Mouse (Mus musculus) hindbrain, embryonic 14.5 days (tissue): ENCODE results near the gene Nxf2. TPM values are rescaled to one million over a fixed set of nuclear protein-coding genes. Genes with fewer than 3 reads are reported as not detected.

ENCODE experiments used
- ATAC-seq: fragments of 200-750 bp; cut with Nextera tagmentation; 2 replicates; pipeline ENCODE4 v1.8.0; 2017; ENCODE audit warnings: moderate number of reproducible peaks, mild to moderate bottlenecking, moderate TSS enrichment, moderate library complexity; ENCODE audit not compliant: low FRiP score
- DNase-seq: peaks from one replicate; pipeline ENCODE4 v3.0.0-alpha.2; 2015; ENCODE audit warnings: low spot score
- H3K27ac ChIP-seq: fragments of 300-500 bp; sonication (generic); 2 replicates; pipeline ENCODE4 v1.5.1; 2014; ENCODE audit warnings: mild to moderate bottlenecking, moderate library complexity
- H3K27me3 ChIP-seq: fragments of 300-500 bp; sonication (generic); 2 replicates; pipeline ENCODE4 v1.6.1; 2014; ENCODE audit warnings: mild to moderate bottlenecking, low read length, mixed read lengths; ENCODE audit not compliant: control insufficient read depth, insufficient read depth
- H3K36me3 ChIP-seq: fragments of 300-500 bp; sonication (generic); replicated peaks from 2 replicates; pipeline ENCODE4 v1.6.1; 2014; ENCODE audit not compliant: control insufficient read depth, insufficient read depth
- H3K4me1 ChIP-seq: fragments of 300-500 bp; sonication (generic); replicated peaks from 2 replicates; pipeline ENCODE4 v1.6.1; 2014; ENCODE audit warnings: antibody characterized with exemption, low read length, mixed read lengths; ENCODE audit not compliant: control insufficient read depth, insufficient read depth
- H3K4me2 ChIP-seq: fragments of 300-500 bp; sonication (generic); replicated peaks from 2 replicates; pipeline ENCODE4 v1.6.1; 2014; ENCODE audit warnings: mild to moderate bottlenecking, moderate library complexity
- H3K4me3 ChIP-seq: fragments of 300-500 bp; sonication (generic); replicated peaks from 2 replicates; pipeline ENCODE4 v1.5.1; 2014; ENCODE audit warnings: mild to moderate bottlenecking, low read length
- H3K9ac ChIP-seq: fragments of 300-500 bp; sonication (generic); 2 replicates; pipeline ENCODE4 v1.6.1; 2014
- H3K9me3 ChIP-seq: fragments of 300-500 bp; sonication (generic); 2 replicates; pipeline ENCODE4 v1.6.1; 2016; ENCODE audit warnings: low read length; ENCODE audit not compliant: control insufficient read depth
- WGBS: fragments of 180-500 bp; shearing (Covaris S2); extraction: QIAGEN DNeasy Blood & Tissue Kit; methylation state at CpG from one replicate; pipeline ENCODE4 v1.1.7; 2014; 5-methylcytosine and 5-hydroxymethylcytosine counted together
- polyA plus RNA-seq: library from polyadenylated mRNA; unstranded; fragments of >200 nt; fragmentation: Nextera tagmentation; extraction: Ambion mirVana; gene quantifications from 2 replicates; pipeline ENCODE4 v1.2.1, GENCODE M21; 2014

The Nxf2 gene
- polyA plus RNA-seq: 0.37 and 0.52 TPM in 2 replicates

DNA sequence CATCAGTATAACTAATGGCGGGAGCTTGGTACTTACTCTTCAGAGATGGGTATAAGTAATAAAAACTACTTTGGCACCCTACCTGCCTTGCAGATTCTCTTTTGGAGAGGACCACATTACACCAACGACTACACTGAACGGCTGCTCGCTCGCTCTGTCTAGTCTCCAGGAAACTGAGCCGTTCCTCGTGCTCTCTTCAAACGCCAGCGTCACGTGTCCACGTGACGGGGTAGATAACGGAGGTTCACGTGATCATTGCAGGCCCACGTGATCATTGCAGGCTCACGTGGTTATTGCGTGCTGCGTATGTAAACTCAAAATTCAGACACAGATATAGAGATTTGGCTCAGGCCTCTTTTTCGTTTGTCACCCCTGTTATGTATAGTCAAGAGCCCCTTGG lies at the start of gene Nxf2:
Nxf2 (minus strand) TSS at position 209 of the 400 bp plus-strand sequence.
- H3K36me3 ChIP-seq: no peaks in the 10 kb centered on the region
- no peak for DNase-seq
- H3K27me3 ChIP-seq: no peaks in the 10 kb centered on the region; the same call in 1 of the 2 replicates
- peak within 1 kb of the TSS; percentile 49 for H3K4me2 ChIP-seq
- WGBS: 91% methylated on average over 19 of the region's 19 CpGs
- no peak for ATAC-seq
- H3K9me3 ChIP-seq: no peaks in the 10 kb centered on the region
- peak within 1 kb of the TSS; percentile 33 for H3K4me3 ChIP-seq
- H3K27ac ChIP-seq: no peak within 1 kb of the TSS
- no peak within 1 kb of the TSS; the same call in 1 of the 2 replicates for H3K9ac ChIP-seq
- no peaks in the 10 kb centered on the region for H3K4me1 ChIP-seq

DNA sequence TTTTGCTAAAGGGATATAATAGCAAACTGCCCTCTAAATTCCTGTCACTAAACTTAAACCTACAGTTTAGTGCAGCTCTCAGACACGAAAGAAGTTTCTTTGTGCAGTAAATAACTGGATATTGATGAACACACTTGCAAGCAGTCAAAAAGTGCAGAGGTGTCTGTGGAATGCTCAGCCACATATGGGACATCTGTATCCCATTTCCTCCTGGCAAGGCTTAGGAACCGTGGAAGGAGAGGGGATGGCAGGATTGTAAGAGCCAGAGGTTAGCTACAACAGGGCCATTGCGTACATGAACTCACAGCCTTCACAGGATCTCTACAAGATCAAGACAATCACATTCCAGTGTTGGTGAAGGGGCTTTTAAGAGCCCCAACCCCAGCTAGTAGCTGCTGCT lies 46.8 kb upstream of the Nxf2 start:
- 70% methylated on average over 3 of the region's 3 CpGs for WGBS

DNA sequence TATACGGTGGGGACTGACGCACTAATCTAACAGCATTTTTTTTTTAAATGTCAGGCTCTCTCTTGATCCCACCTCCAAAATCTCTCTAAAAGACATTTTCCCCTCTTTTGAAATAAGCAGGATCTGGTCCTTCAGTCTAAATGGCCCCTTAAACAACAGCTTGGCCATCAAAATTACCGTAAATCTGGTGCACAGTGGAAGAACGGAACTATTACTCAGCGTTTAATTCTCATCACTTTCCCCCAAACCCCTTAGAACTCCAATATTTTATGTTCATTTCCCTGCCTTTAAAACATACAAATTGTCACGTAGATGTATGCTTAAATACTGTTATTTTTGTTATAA lies 44.9 kb upstream of the Nxf2 start:
- no peak for DNase-seq
- no peaks in the 10 kb centered on the region for H3K9me3 ChIP-seq
- peak overlapping the region; percentile 47 for H3K4me2 ChIP-seq
- H3K9ac ChIP-seq: peak overlapping the region; percentile 47; the same call in 1 of the 2 replicates
- peak overlapping the region; percentile 67 for H3K27ac ChIP-seq
- H3K4me1 ChIP-seq: no peaks in the 10 kb centered on the region
- H3K27me3 ChIP-seq: peaks cover under 1% of the 10 kb centered on the region; the same call in 1 of the 2 replicates
- WGBS: 25% methylated on average over 6 of the region's 6 CpGs
- no peaks in the 10 kb centered on the region for H3K36me3 ChIP-seq
- peak overlapping the region; percentile 62 for H3K4me3 ChIP-seq
- ATAC-seq: 0 out of 2 replicates have a peak, but pooled peaks have one; percentile 9

More for the DNA sequence above, 46.8 kb upstream of the Nxf2 start:
- no peaks in the 10 kb centered on the region for H3K36me3 ChIP-seq
- no peak for DNase-seq
- no peak for ATAC-seq
- no peaks in the 10 kb centered on the region for H3K4me1 ChIP-seq
- H3K27me3 ChIP-seq: no peaks in the 10 kb centered on the region
- no peaks in the 10 kb centered on the region for H3K9me3 ChIP-seq
- no peak overlapping the region for H3K4me2 ChIP-seq
- no peak overlapping the region for H3K27ac ChIP-seq
- H3K4me3 ChIP-seq: no peak overlapping the region
- no peak overlapping the region for H3K9ac ChIP-seq

DNA sequence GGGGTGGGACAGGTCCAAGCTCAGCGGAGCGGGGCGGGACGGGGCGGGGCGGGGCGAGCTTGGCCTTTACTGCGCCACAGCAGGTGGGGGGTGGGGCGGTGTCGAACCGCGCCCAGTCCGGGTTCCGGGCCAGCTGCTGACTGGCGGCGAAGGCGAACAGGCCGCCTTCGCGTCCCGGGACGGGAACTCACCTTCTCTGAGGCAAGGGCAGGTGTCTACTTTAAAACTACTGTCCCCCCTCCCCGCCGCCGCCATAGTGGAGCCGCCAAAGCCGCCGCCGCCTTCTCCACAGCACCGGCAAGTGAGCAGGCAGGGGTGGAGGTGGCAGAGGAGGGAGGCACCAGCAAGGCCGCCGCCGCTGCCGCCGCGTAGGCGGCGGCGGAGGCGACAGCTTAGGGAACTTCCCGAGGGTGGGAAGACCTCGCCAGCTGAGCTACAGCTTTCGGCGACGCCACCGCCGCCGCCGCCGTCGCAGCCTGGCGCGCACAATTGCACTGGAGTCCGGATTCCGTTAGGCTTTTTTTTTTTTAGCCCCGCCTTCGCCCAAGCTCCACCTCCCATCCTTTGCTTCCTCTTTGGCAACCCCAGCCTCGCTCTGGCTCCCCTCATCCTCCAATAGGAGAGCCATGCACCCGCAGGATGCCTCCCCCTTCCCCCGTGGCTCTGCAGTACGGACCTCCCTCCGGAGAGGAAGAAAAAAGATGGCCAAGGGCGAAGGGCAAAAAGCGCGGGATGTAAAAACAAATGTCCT lies 44.3 kb upstream of the Nxf2 start, which contains the start of gene Zmat1:
Zmat1 (minus strand) TSS at position 490 of the 751 bp plus-strand sequence.
- no peaks in the 10 kb centered on the region for H3K4me1 ChIP-seq
- WGBS: 23% methylated on average over 42 of the region's 65 CpGs
- ATAC-seq (peak; percentile 100), DNase-seq (peak; percentile 80)
- H3K9me3 ChIP-seq: no peaks in the 10 kb centered on the region
- H3K27ac ChIP-seq: peak within 1 kb of the TSS; percentile 96
- H3K27me3 ChIP-seq: peaks cover 6% of the 10 kb centered on the region; the same call in 1 of the 2 replicates
- H3K4me3 ChIP-seq: peak within 1 kb of the TSS; percentile 62
- H3K4me2 ChIP-seq: peak within 1 kb of the TSS; percentile 48
- peak within 1 kb of the TSS; percentile 87 for H3K9ac ChIP-seq
- no peaks in the 10 kb centered on the region for H3K36me3 ChIP-seq

DNA sequence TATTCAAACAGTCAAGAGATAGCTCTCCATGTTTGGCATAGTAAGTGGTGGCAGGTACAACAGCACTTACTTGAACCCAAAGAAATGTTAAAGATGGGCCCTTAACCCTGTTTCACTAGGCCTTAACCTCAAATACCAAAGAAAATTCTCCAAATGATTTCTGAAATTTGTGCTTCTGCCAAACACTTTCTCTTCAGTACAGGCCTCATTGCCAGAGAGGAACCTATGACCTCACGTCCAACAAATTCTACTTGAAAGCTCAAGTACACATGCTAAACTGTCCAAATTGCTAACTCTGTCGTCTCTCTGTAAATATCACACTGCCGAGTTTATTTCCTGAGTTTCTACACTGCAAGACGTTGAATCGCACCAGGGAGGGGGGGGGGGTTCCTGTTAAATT lies 43.5 kb upstream of the Nxf2 start:
- DNase-seq: no peak
- Histone ChIP-seq H3K4me2 (peak overlapping the region; percentile 48), H3K36me3 (no peaks in the 10 kb centered on the region), H3K9me3 (no peaks in the 10 kb centered on the region), H3K27me3 (peaks cover 6% of the 10 kb centered on the region; the same call in 1 of the 2 replicates), H3K4me3 (peak overlapping the region; percentile 62), H3K27ac (no peak overlapping the region), H3K9ac (peak overlapping the region; percentile 87), H3K4me1 (no peaks in the 10 kb centered on the region)
- no peak for ATAC-seq
- WGBS: 19% methylated on average over 5 of the region's 5 CpGs

DNA sequence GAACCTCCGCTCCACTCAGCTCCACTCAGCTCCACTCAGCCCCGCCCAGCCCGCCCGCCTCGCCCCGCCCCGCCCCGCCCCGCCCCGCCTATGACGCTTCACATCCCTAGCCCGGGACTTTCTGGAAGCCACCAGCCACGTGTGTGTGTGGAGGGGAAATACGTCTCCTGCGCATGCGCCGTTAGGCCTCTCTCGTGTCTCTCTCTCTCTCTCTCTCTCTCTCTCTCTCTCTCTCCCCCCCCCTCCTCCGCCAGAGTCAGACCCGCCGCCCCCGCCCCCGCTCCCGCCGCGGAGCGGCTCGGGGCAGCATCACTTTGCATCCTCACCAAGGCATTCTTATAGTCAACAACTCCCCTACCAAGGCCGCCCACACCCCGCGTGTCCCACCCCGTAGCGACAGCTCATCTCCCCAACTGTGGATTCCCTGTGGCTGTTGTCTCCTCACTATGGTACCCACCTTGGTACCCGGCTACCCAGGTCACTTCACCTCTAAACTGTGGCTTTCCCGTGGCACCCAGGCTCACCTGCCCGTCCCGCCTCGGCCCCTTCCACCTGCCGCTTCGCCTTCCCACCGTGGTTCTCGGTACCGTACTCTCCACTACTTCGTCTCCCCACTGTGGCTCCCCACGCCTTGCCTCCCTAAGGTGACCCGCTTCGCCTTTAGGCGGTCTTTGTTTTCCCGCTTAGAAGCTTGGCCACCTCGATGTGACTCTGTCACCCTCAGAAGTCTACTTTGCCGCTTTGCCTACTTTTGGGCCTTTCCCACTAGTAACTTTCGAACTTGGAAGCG lies 1.1 kb downstream of the Nxf2 start:
- H3K4me2 ChIP-seq: peak overlapping the region; percentile 49
- peak; percentile 92 for ATAC-seq
- no peaks in the 10 kb centered on the region for H3K9me3 ChIP-seq
- peak; percentile 62 for DNase-seq
- H3K4me3 ChIP-seq: peak overlapping the region; percentile 33
- no peak overlapping the region for H3K27ac ChIP-seq
- no peaks in the 10 kb centered on the region for H3K36me3 ChIP-seq
- 56% methylated on average over 33 of the region's 53 CpGs for WGBS
- no peak overlapping the region; the same call in 1 of the 2 replicates for H3K9ac ChIP-seq
- no peaks in the 10 kb centered on the region for H3K4me1 ChIP-seq
- no peaks in the 10 kb centered on the region for H3K27me3 ChIP-seq

DNA sequence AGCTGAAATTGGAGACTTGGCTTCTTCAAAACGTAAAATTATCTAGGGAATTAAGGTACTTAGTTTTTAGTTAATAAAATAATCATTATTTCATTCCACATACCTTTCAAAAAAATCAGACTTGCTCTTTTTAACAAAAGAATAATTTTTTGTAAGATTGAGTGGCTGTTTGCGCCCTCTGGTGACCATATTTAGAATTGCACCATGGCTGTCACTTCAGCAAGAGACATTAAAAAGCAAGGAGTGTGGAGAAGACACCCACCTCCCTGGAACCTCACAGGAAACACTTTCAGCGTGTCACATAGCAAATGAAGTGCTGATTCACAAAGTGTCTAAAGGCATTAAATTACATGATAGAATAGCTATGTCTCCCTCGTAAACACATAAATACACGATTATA lies 34.2 kb downstream of the Nxf2 start:
- H3K4me2 ChIP-seq: no peak overlapping the region
- 36% methylated on average over 5 of the region's 5 CpGs for WGBS
- DNase-seq: peak; percentile 67
- H3K4me1 ChIP-seq: no peaks in the 10 kb centered on the region
- no peak overlapping the region for H3K4me3 ChIP-seq
- H3K27me3 ChIP-seq: no peaks in the 10 kb centered on the region
- no peak overlapping the region for H3K27ac ChIP-seq
- no peak for ATAC-seq
- no peaks in the 10 kb centered on the region for H3K9me3 ChIP-seq
- no peaks in the 10 kb centered on the region for H3K36me3 ChIP-seq
- no peak overlapping the region for H3K9ac ChIP-seq

DNA sequence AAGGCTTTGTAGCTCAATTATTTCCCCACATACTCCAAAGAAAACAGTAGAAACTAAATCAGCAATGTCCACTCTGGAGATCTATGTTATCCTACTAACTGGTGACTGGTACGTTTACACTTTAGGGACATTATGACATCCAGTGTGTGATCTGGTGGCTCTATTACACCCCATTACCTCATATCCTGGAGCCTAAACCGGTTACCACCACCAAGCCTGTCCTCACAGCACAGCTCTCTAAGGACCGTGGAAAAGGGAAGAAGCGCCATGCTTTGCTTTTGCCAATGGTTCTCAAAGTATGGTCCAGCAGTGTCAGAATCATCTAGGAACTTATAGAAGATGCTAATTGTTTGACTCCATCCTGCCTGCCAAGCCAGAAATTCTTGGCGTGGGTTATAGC lies 34.6 kb downstream of the Nxf2 start:
- DNase-seq: no peak
- no peak overlapping the region for H3K4me3 ChIP-seq
- H3K9me3 ChIP-seq: no peaks in the 10 kb centered on the region
- no peaks in the 10 kb centered on the region for H3K4me1 ChIP-seq
- no peak for ATAC-seq
- H3K27ac ChIP-seq: no peak overlapping the region
- no peak overlapping the region for H3K4me2 ChIP-seq
- no peak overlapping the region for H3K9ac ChIP-seq
- whole genome bisulfite sequencing: 68% methylated on average over 5 of the region's 5 CpGs
- no peaks in the 10 kb centered on the region for H3K36me3 ChIP-seq
- H3K27me3 ChIP-seq: no peaks in the 10 kb centered on the region

DNA sequence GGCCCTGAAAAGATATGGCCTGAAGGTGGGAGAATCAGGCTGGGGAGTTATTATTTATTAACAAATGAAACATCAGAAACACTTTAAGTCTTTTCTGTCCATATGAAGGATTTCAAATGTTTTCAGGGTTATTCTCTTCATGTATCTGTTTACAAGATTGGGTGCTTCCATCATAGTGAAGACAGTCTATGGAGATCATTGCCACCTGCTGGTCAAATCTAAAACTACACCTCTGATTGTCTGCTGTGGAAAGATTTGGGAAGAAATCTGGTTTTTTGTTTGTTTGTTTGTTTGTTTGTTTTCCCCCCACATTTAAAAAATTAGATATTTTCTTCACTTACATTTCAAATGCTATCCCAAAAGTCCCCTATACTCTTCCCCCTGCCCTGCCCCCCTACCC lies 39.5 kb downstream of the Nxf2 start:
- ATAC-seq: no peak
- no peaks in the 10 kb centered on the region for H3K36me3 ChIP-seq
- H3K4me2 ChIP-seq: no peak overlapping the region
- H3K27ac ChIP-seq: no peak overlapping the region
- H3K4me1 ChIP-seq: no peaks in the 10 kb centered on the region
- H3K9ac ChIP-seq: no peak overlapping the region
- H3K4me3 ChIP-seq: no peak overlapping the region
- no peaks in the 10 kb centered on the region for H3K27me3 ChIP-seq
- H3K9me3 ChIP-seq: no peaks in the 10 kb centered on the region
- DNase-seq: peak; percentile 84
